21 mouse cellular contexts compared by ENCODE assay signal in the genomic region with DNA sequence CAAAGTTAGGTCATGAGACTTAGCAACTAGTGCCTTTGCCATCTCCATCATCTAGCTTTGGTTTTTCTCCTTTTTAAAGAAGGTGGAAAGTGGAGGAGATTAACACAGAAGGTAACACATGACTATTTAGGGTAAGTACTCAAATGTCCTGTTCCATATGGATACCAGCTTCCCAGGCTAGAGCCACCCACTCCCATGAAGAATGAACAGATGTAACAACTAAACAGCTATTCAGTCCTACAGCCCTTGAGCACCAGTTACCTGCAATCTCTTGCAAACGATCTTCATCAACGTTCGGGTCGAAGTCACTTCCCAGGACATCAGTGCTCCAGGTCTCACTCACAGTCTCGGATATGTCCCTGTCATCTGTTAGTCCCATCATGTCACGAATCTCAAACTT.
"Had no signal": no experiment of that assay in that cellular context is flagged by ENCODE, and none has a peak within 500 bp of the region (broad histone marks: within the 10 kb centered on the region; RNA-seq: fewer than 3 reads in every experiment).

No protein-coding gene starts in this region.

- ATAC-seq: hindbrain, embryonic 16.5 days; hindbrain, postnatal 0 days; inflammation-experienced regulatory T-cells, adult 6 months; intestine, embryonic 15.5 days; intestine, embryonic 16.5 days; intestine, postnatal 0 days had no signal

- DNase-seq: heart, postnatal 10 days; heart, postnatal 14 days; heart, postnatal 36 days; kidney, adult 11 months; kidney, adult 18-20 months; kidney, adult 2 months; kidney, adult 8-10 months; kidney, adult 9 months; kidney, postnatal 10 days; kidney, postnatal 14 days; kidney, postnatal 25 days; kidney, postnatal 36 days; kidney, postnatal 4 days; layer of hippocampus, adult 9-11 months; layer of hippocampus, postnatal 36 days had no signal
